Mouse (Mus musculus) cerebellum, adult 2 months (tissue): Measurements from ENCODE around the gene Chd3.
A peak's percentile ranks its signal among the peaks of the same experiment; 100 is the strongest.

Source experiments
- CTCF ChIP-seq: fragments of 200-500 bp; IDR thresholded peaks from 2 replicates; pipeline ENCODE4 v1.5.1; 2011; ENCODE audit warnings: low read depth, mild to moderate bottlenecking, control low read depth, low read length, moderate library complexity, borderline replicate concordance; ENCODE audit not compliant: insufficient read depth
- POLR2A ChIP-seq: fragments of 200-500 bp; IDR thresholded peaks from 2 replicates; pipeline ENCODE4 v1.6.1; 2011; ENCODE audit warnings: low read length, control low read depth, borderline replicate concordance; ENCODE audit not compliant: insufficient read depth

DNA sequence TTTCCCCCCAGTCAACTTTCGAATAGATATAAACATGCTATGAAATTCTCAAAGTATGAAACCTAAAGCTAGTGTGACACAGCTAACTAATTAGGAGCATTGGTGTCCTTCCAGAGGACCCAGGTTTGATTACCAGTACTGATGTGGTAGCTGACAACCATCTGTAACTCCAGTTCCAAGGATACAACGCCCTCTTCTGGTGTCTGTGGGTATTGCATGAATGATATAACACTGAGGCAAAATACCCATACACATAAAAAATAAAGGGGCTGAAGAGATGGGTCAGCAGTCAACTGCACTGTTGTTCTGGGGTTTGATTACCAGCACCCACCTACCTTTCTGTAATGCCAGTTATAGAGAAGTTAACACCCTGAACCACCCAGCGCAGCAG, 3.6 kb upstream of the Chd3 start:
- peak; percentile 30; the same call in 1 of the 2 replicates for TF ChIP-seq CTCF
- no peak for TF ChIP-seq POLR2A
